8 mouse cellular contexts compared by ENCODE assay signal in the genomic region with DNA sequence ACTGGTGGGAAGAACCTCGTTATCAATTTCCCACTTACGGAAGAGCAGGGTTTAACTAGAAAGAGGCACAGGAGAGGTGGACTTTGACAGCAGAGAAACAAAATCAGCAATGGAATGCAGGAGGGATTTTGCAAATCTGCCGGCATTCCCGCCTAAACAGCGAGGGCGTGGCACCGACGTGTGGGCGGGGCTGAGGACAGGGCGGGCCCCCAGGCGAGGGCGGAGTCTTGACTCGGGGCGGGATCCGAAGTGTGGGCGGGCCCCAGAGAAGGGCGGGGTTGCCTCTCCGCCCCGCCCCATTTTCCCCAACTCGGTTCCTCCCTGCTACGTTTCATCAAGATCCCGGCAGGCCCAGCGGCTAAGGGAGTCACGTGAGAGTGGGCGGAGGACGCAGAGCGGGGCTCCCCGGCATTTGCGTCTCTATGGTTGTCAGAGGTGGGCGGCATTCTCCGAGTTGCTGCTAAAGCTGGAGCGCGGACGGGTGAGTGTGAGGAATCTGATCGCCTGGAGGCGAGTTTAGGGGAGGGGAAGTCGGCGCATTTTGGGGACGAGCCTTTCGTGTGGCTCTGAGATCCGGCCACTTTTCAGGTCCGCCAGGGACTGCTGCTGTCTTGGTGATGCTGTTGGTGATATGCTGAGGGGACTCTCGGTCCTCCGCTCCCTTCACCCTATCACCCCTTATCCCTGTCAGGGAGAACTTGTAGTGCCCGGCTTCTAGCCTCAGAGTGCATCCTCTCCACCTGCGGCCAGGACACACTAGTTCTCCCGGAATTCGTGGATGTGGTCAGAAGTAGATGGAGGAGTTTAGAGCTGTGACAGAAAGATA. TPM values are rescaled to one million over a fixed set of nuclear protein-coding genes. Genes with fewer than 3 reads are reported as not detected.
A peak's percentile ranks its signal among the peaks of the same experiment; 100 is the strongest.
DNase-seq lines count a peak whose midpoint lies in the region; ATAC-seq lines count a peak whose summit lies in the region.

A gene (plus strand): TSS at position 271 of the 826 bp plus-strand sequence.

- peak; percentile 96 for ATAC-seq in megakaryocyte progenitor cell, adult 5-6 weeks (replicated peaks; ENCODE audit: poor library complexity)

- DNase-seq in adipocyte (ENCODE audit: low spot score), result peak; percentile 94
- DNase-seq in embryo, embryonic 10 days (ENCODE audit: low spot score), result peak; percentile 97
- DNase-seq in gastrocnemius, postnatal 10 days, result peak; percentile 96
- DNase-seq in induced T-regulatory cell, adult 2 months (ENCODE audit: low read depth), result peak; percentile 96
- DNase-seq in left cerebral cortex, adult 9 months (ENCODE audit: low spot score in 2 of 2), result peak; percentile 94 to 97
- DNase-seq in right cerebral cortex, postnatal 14 days, result peak; percentile 94
- peak; percentile 95 to 97 for DNase-seq in urinary bladder, postnatal 36 days (ENCODE audit: low spot score in 2 of 2)

RNA-seq across cellular contexts. Expression of the gene that starts here (rescaled TPM):
- 10 to 100 TPM; 80.3 to 94.7 TPM for total RNA-seq in gastrocnemius, postnatal 10 days (2021)
- total RNA-seq in megakaryocyte progenitor cell, adult 5-6 weeks (2015), result 42.0 and 51.5 TPM in 2 replicates
- total RNA-seq in megakaryocyte progenitor cell, adult 5-6 weeks (2017), result 60.3 and 60.7 TPM in 2 replicates

Comparison
In these comparisons a context has a peak if more than half of its experiments do, and no peak if none do; other contexts are left out.
1. Peak in every context shown above with its lines: DNase-seq and ATAC-seq.